Mouse (Mus musculus): ENCODE measurements around the gene Cxcl2. TPM values are rescaled to one million over a fixed set of nuclear protein-coding genes. Genes with fewer than 3 reads are reported as not detected.
A peak's percentile ranks its signal among the peaks of the same experiment; 100 is the strongest.

Gene Cxcl2
- total and polyA plus RNA-seq, 3 experiments: 0.21 to 0.47 TPM; not detected in 1

DNA sequence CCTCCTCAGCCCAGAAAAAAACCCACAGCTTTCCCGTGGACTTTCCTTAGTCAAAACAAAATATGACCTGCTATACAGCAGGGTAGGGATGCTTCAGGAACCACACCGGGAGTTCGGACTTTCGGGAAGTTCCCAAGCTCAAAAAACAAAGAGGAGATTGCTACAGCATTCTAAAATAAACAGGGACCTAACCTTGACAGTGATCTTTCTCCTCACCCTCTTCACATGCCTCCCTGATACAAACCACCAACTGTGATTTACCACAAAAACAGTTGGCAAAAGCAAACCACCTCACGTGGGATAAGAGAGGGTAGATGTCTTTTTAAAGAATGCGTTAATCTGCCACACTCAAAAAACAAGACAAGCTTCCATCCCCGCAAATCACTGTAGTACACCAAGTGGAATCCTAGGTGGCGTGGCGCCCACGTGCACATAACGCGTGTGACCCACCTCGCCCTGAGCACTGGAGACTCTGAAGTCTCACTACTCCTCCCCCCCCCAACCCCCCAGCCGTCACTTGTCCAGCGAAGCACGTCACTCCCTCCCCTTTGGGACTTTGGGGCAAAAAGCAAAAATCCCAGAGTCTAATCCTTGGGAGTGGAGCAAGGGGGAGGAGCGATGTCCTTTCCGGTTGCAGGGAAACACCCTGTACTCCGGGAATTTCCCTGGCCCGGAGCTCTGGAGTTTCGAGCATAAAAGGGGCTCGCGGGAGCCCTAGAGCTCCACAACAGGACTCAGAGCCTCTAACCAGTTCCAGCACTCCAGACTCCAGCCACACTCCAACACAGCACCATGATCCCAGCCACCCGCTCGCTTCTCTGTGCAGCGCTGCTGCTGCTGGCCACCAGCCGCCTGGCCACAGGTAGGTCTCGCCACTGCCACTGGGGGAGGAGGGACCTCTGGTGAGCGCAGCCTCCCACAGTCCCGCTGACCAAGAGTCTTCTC is 12.9 kb upstream of the Cxcl2 start, which contains the start of gene Cxcl1:
Gene Cxcl1, plus strand, starts transcription at position 723 of the 945 bp plus-strand sequence.
- no peak for DNase-seq (ENCODE audit: extremely low read depth)
- H3K4me1 ChIP-seq (ENCODE audit: control insufficient read depth in 1 of 2, insufficient read depth in 2 of 2): peaks cover 0 to 3% of the 10 kb centered on the region in 2 experiments; a peak in 1 of 4 replicates
- no peaks in the 10 kb centered on the region for H3K36me3 ChIP-seq (replicated peaks in 1 of 2; ENCODE audit: control insufficient read depth in 1 of 2, insufficient read depth in 1 of 2, low read length in 1 of 2)
- no peak within 1 kb of the TSS for H3K4me3 ChIP-seq (replicated peaks in 1 of 3; ENCODE audit: low read depth in 2 of 3, low read length in 2 of 3, poor library complexity in 1 of 3)
- no peak within 1 kb of the TSS for H3K9ac ChIP-seq (ENCODE audit: insufficient read depth, low read depth)
- H3K9me3 ChIP-seq (replicated peaks; ENCODE audit: low read length): no peaks in the 10 kb centered on the region
- no peak within 1 kb of the TSS for H3K4me2 ChIP-seq (ENCODE audit: insufficient read depth, low read depth, poor library complexity, severe bottlenecking)
- 0 out of 2 replicates have a peak, but pooled peaks have one; percentile 6 for TF ChIP-seq BHLHE40 (IDR thresholded peaks at IDR 0.05; ENCODE audit: low read depth, low read length)
- TF ChIP-seq JUND (conservative IDR thresholded peaks at IDR 0.05; ENCODE audit: low read depth, low read length): no peak
- H3K27ac ChIP-seq (ENCODE audit: insufficient read depth, low read depth): no peak within 1 kb of the TSS
- in situ Hi-C loops (cut with MboI; ENCODE audit: low pct_ligation_motif_present, low pct_unique_long_range_greater_than_20kb, low sequenced_read_pairs): no loop called here
- no peaks in the 10 kb centered on the region for H3K79me2 ChIP-seq (replicated peaks; ENCODE audit: control insufficient read depth, extremely low read depth, insufficient read depth, poor library complexity, severe bottlenecking)
- dilution Hi-C loops (cut with MboI; ENCODE audit: extremely low pct_ligation_motif_present, extremely low pct_unique_long_range_greater_than_20kb, low sequenced_read_pairs): no loop called here
- H3K27me3 ChIP-seq (replicated peaks): no peaks in the 10 kb centered on the region

DNA sequence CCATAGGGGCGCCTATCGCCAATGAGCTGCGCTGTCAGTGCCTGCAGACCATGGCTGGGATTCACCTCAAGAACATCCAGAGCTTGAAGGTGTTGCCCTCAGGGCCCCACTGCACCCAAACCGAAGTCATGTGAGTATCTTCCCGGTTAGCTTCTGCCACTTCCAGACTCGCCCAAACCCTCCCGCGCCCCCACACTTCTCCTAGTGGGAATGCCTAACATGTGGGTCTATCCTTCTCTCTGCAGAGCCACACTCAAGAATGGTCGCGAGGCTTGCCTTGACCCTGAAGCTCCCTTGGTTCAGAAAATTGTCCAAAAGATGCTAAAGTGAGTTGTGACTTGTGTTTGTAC is 12.2 kb upstream of the Cxcl2 start:
- no peak for TF ChIP-seq CHD1 (IDR thresholded peaks at IDR 0.05; ENCODE audit: low read depth, low read length)
- no peak for TF ChIP-seq E2F4 (IDR thresholded peaks at IDR 0.05; ENCODE audit: insufficient replicate concordance, low read depth, low read length)
- TF ChIP-seq POLR2A (IDR thresholded peaks at IDR 0.05; ENCODE audit: low read depth, low read length): no peak
- TF ChIP-seq JUND (conservative IDR thresholded peaks at IDR 0.05; ENCODE audit: low read depth, low read length): no peak
- no peak for TF ChIP-seq USF1 (IDR thresholded peaks at IDR 0.05; ENCODE audit: low read depth, low read length)
- TF ChIP-seq PAX5 (IDR thresholded peaks at IDR 0.05; ENCODE audit: low read length): no peak
- TF ChIP-seq ZNF384 (IDR thresholded peaks at IDR 0.05; ENCODE audit: low read depth, low read length): no peak
- no peak for TF ChIP-seq CHD2 (IDR thresholded peaks at IDR 0.05; ENCODE audit: low read length)
- no peak for TF ChIP-seq NRF1 (IDR thresholded peaks at IDR 0.05; ENCODE audit: low read depth, low read length)
- no peak for TF ChIP-seq ZC3H11A (IDR thresholded peaks at IDR 0.05; ENCODE audit: low read depth, low read length)
- H3K27ac ChIP-seq (ENCODE audit: insufficient read depth, low read depth): no peak overlapping the region
- no peaks in the 10 kb centered on the region for H3K9me3 ChIP-seq (replicated peaks; ENCODE audit: low read length)
- H3K36me3 ChIP-seq (replicated peaks in 1 of 2; ENCODE audit: control insufficient read depth in 1 of 2, insufficient read depth in 1 of 2, low read length in 1 of 2): no peaks in the 10 kb centered on the region
- dilution Hi-C loops (cut with MboI; ENCODE audit: extremely low pct_ligation_motif_present, extremely low pct_unique_long_range_greater_than_20kb, low sequenced_read_pairs) (no loop called here), in situ Hi-C loops (cut with MboI; ENCODE audit: low pct_ligation_motif_present, low pct_unique_long_range_greater_than_20kb, low sequenced_read_pairs) (no loop called here)
- H3K27me3 ChIP-seq (replicated peaks): no peaks in the 10 kb centered on the region
- no peaks in the 10 kb centered on the region for H3K79me2 ChIP-seq (replicated peaks; ENCODE audit: control insufficient read depth, extremely low read depth, insufficient read depth, poor library complexity, severe bottlenecking)
- H3K4me2 ChIP-seq (ENCODE audit: insufficient read depth, low read depth, poor library complexity, severe bottlenecking): no peak overlapping the region
- no peak for DNase-seq (ENCODE audit: extremely low read depth)
- H3K4me1 ChIP-seq (ENCODE audit: control insufficient read depth in 1 of 2, insufficient read depth in 2 of 2): peaks cover 0 to 3% of the 10 kb centered on the region in 2 experiments; a peak in 1 of 4 replicates
- no peak overlapping the region for H3K9ac ChIP-seq (ENCODE audit: insufficient read depth, low read depth)
- H3K4me3 ChIP-seq (replicated peaks in 1 of 3; ENCODE audit: low read depth in 2 of 3, low read length in 2 of 3, poor library complexity in 1 of 3): no peak overlapping the region

GRCm38 (mm10) chr5:90894231-90894630 is 9.4 kb upstream of the Cxcl2 start:
- Histone ChIP-seq H3K27ac (ENCODE audit: insufficient read depth, low read depth) (no peak overlapping the region), H3K4me1 (ENCODE audit: control insufficient read depth in 1 of 2, insufficient read depth in 2 of 2) (peaks cover 3 to 4% of the 10 kb centered on the region in 2 experiments; a peak in 2 of 4 replicates), H3K79me2 (replicated peaks; ENCODE audit: control insufficient read depth, extremely low read depth, insufficient read depth, poor library complexity, severe bottlenecking) (no peaks in the 10 kb centered on the region), H3K9ac (ENCODE audit: insufficient read depth, low read depth) (no peak overlapping the region), H3K36me3 (replicated peaks in 1 of 2; ENCODE audit: control insufficient read depth in 1 of 2, insufficient read depth in 1 of 2, low read length in 1 of 2) (no peaks in the 10 kb centered on the region), H3K4me2 (ENCODE audit: insufficient read depth, low read depth, poor library complexity, severe bottlenecking) (no peak overlapping the region), H3K9me3 (replicated peaks; ENCODE audit: low read length) (no peaks in the 10 kb centered on the region), H3K27me3 (replicated peaks) (no peaks in the 10 kb centered on the region), H3K4me3 (replicated peaks in 1 of 3; ENCODE audit: low read depth in 2 of 3, low read length in 2 of 3, poor library complexity in 1 of 3) (no peak overlapping the region)
- in situ Hi-C loops (cut with MboI; ENCODE audit: low pct_ligation_motif_present, low pct_unique_long_range_greater_than_20kb, low sequenced_read_pairs): no loop called here
- no peak for DNase-seq (ENCODE audit: extremely low read depth)
- no peak for TF ChIP-seq ELF1 (IDR thresholded peaks at IDR 0.05; ENCODE audit: low read depth, low read length)
- TF ChIP-seq NELFE (IDR thresholded peaks at IDR 0.05; ENCODE audit: low read depth, low read length): no peak
- no peak for TF ChIP-seq JUND (conservative IDR thresholded peaks at IDR 0.05; ENCODE audit: low read depth, low read length)
- TF ChIP-seq TBP (conservative IDR thresholded peaks at IDR 0.05; ENCODE audit: low read depth, low read length): no peak
- no peak for TF ChIP-seq EP300 (IDR thresholded peaks at IDR 0.05; ENCODE audit: low read length)
- TF ChIP-seq MAFK (IDR thresholded peaks at IDR 0.05; ENCODE audit: insufficient replicate concordance, low read length): no peak
- TF ChIP-seq CHD1 (IDR thresholded peaks at IDR 0.05; ENCODE audit: low read depth, low read length): no peak
- dilution Hi-C loops (cut with MboI; ENCODE audit: extremely low pct_ligation_motif_present, extremely low pct_unique_long_range_greater_than_20kb, low sequenced_read_pairs): no loop called here

Data from CH12.LX (cell line).